ENCODE assay signal across 7 mouse cellular contexts in genomic region chr13:17803331-17804057, GRCm38 (mm10). TPM values are rescaled to one million over a fixed set of nuclear protein-coding genes. Genes with fewer than 3 reads are reported as not detected.
DNase-seq lines count a peak whose midpoint lies in the region; ATAC-seq and TF ChIP-seq lines count a peak whose summit lies in the region.

No protein-coding gene starts in this region.

- TF ChIP-seq CTCF in kidney, adult 2 months (conservative IDR thresholded peaks at IDR 0.05; ENCODE audit: insufficient read depth, insufficient read length, low read depth, low read length), result peak; percentile 45

- TF ChIP-seq POLR2A in kidney, adult 2 months (IDR thresholded peaks at IDR 0.05; ENCODE audit: low read depth, low read length), result no peak

- peak overlapping the region; percentile 90 for H3K9ac ChIP-seq in embryonic facial prominence, embryonic 11.5 days (replicated peaks; ENCODE audit: low read length)
- H3K9ac ChIP-seq in limb, embryonic 12.5 days (replicated peaks), result peak overlapping the region; percentile 98
- H3K9ac ChIP-seq in midbrain, embryonic 14.5 days (replicated peaks; ENCODE audit: low read length), result peak overlapping the region; percentile 94

- H3K4me2 ChIP-seq in embryonic facial prominence, embryonic 11.5 days (ENCODE audit: low read depth, low read length), result peak overlapping the region; percentile 82
- H3K4me2 ChIP-seq in limb, embryonic 12.5 days, result peak overlapping the region; percentile 90
- peak overlapping the region; percentile 95 for H3K4me2 ChIP-seq in midbrain, embryonic 14.5 days (ENCODE audit: low read length)

- peak; percentile 45 for ATAC-seq in embryonic facial prominence, embryonic 11.5 days (replicated peaks; ENCODE audit: insufficient number of reproducible peaks, low FRiP score, low TSS enrichment, low read depth)
- peak; percentile 46; the same call in 1 of the 2 replicates for ATAC-seq in limb, embryonic 12.5 days (ENCODE audit: insufficient number of reproducible peaks, insufficient read depth, low FRiP score, low TSS enrichment, low read depth)
- peak; percentile 19 for ATAC-seq in midbrain, embryonic 14.5 days (ENCODE audit: low FRiP score, low TSS enrichment)

- peak overlapping the region; percentile 99 for H3K4me3 ChIP-seq in embryonic facial prominence, embryonic 11.5 days (ENCODE audit: low read depth, low read length)
- H3K4me3 ChIP-seq in kidney, adult 2 months (ENCODE audit: insufficient read depth, low read depth, low read length), result peak overlapping the region; percentile 95
- peak overlapping the region; percentile 99 for H3K4me3 ChIP-seq in limb, embryonic 12.5 days (replicated peaks)
- H3K4me3 ChIP-seq in midbrain, embryonic 14.5 days (replicated peaks; ENCODE audit: low read depth, low read length), result peak overlapping the region; percentile 98

- H3K27me3 ChIP-seq in embryonic facial prominence, embryonic 11.5 days (ENCODE audit: control insufficient read depth, insufficient read depth, low read length), result no peaks in the 10 kb centered on the region
- no peaks in the 10 kb centered on the region for H3K27me3 ChIP-seq in kidney, adult 2 months (replicated peaks; ENCODE audit: control insufficient read depth, insufficient read depth, low read length)
- H3K27me3 ChIP-seq in limb, embryonic 12.5 days, result no peaks in the 10 kb centered on the region
- H3K27me3 ChIP-seq in midbrain, embryonic 14.5 days (ENCODE audit: control insufficient read depth, insufficient read depth, low read length), result no peaks in the 10 kb centered on the region

- no peaks in the 10 kb centered on the region for H3K36me3 ChIP-seq in embryonic facial prominence, embryonic 11.5 days (replicated peaks; ENCODE audit: control insufficient read depth, insufficient read depth, low read depth, low read length)
- no peaks in the 10 kb centered on the region for H3K36me3 ChIP-seq in kidney, adult 2 months (ENCODE audit: control insufficient read depth, insufficient read depth, low read length)
- 0 out of 2 replicates have a peak, but pooled peaks cover 8% of the 10 kb centered on the region for H3K36me3 ChIP-seq in limb, embryonic 12.5 days
- H3K36me3 ChIP-seq in midbrain, embryonic 14.5 days (ENCODE audit: control insufficient read depth, insufficient read depth, low read length), result no peaks in the 10 kb centered on the region

- peak overlapping the region; percentile 94 for H3K27ac ChIP-seq in embryonic facial prominence, embryonic 11.5 days (replicated peaks; ENCODE audit: low read depth, low read length)
- H3K27ac ChIP-seq in kidney, adult 2 months (ENCODE audit: insufficient read depth, low read depth, low read length), result peak overlapping the region; percentile 87
- peak overlapping the region; percentile 98 for H3K27ac ChIP-seq in limb, embryonic 12.5 days
- peak overlapping the region; percentile 96 for H3K27ac ChIP-seq in midbrain, embryonic 14.5 days (replicated peaks; ENCODE audit: low read depth, low read length)

- no peaks in the 10 kb centered on the region for H3K4me1 ChIP-seq in embryonic facial prominence, embryonic 11.5 days (ENCODE audit: control insufficient read depth, insufficient read depth, low read length)
- peaks cover 2% of the 10 kb centered on the region; the same call in 1 of the 2 replicates for H3K4me1 ChIP-seq in kidney, adult 2 months (ENCODE audit: control insufficient read depth, insufficient read depth, low read length)
- peaks cover 5% of the 10 kb centered on the region for H3K4me1 ChIP-seq in limb, embryonic 12.5 days (replicated peaks)
- H3K4me1 ChIP-seq in midbrain, embryonic 14.5 days (ENCODE audit: control insufficient read depth, insufficient read depth, low read length), result peaks cover 26% of the 10 kb centered on the region

- peak; percentile 90 for DNase-seq in adrenal gland, postnatal 14 days
- peak; percentile 78 for DNase-seq in embryonic facial prominence, embryonic 11.5 days (ENCODE audit: low spot score)
- DNase-seq in heart, adult 18-20 months, result peak; percentile 81 to 84
- peak; percentile 82 for DNase-seq in kidney, adult 2 months
- peak; percentile 85 for DNase-seq in midbrain, embryonic 14.5 days
- DNase-seq in spleen, adult 12 weeks (ENCODE audit: low spot score), result peak; percentile 71

- no peaks in the 10 kb centered on the region for H3K9me3 ChIP-seq in embryonic facial prominence, embryonic 11.5 days (replicated peaks; ENCODE audit: control insufficient read depth, low read length)
- H3K9me3 ChIP-seq in limb, embryonic 12.5 days, result no peaks in the 10 kb centered on the region
- no peaks in the 10 kb centered on the region for H3K9me3 ChIP-seq in midbrain, embryonic 14.5 days (ENCODE audit: control insufficient read depth, low read length)

- 0% methylated on average over 81 of the region's 85 CpGs for WGBS in embryonic facial prominence, embryonic 11.5 days
- under 1% methylated on average over 84 of the region's 85 CpGs for WGBS in kidney, adult 2 months
- under 1% methylated on average over 64 of the region's 85 CpGs for WGBS in limb, embryonic 12.5 days
- WGBS in midbrain, embryonic 14.5 days, result under 1% methylated on average over 84 of the region's 85 CpGs

RNA-seq across cellular contexts. Expression of gene Cdk13, which starts 1.4 kb away (rescaled TPM):
- 51.3 and 54.2 TPM in 2 replicates for total RNA-seq in adrenal gland, postnatal 14 days (2021)
- polyA plus RNA-seq in embryonic facial prominence, embryonic 11.5 days (2014; fragmentation: Nextera tagmentation; extraction: Ambion mirVana), result 17.4 and 20.7 TPM in 2 replicates
- 10 to 100 TPM; 24.7 to 27.3 TPM for total RNA-seq in heart, adult 18-20 months (2021)
- polyA plus RNA-seq in kidney, adult 2 months (2012; rRNA removed), result 18.7 and 23.3 TPM in 2 replicates
- polyA plus RNA-seq in limb, embryonic 12.5 days (2016; fragmentation: Nextera tagmentation; extraction: Ambion mirVana), result 23.1 and 26.6 TPM in 2 replicates
- polyA plus RNA-seq in midbrain, embryonic 14.5 days (2014; fragmentation: Nextera tagmentation; extraction: Ambion mirVana), result 21.0 and 21.1 TPM in 2 replicates

Comparison
In these comparisons a context has a peak if more than half of its experiments do, and no peak if none do; other contexts are left out.
1. Peak in every context shown above with its lines: DNase-seq, ATAC-seq, H3K4me3 ChIP-seq and H3K27ac ChIP-seq.